In genomic region chr15:82955286-82955685, GRCm38 (mm10) we compare ENCODE assay signal across 24 mouse cellular contexts. TPM values are rescaled to one million over a fixed set of nuclear protein-coding genes. Genes with fewer than 3 reads are reported as not detected.
DNase-seq lines count a peak whose midpoint lies in the region; ATAC-seq and TF ChIP-seq lines count a peak whose summit lies in the region.
"Had no signal": no experiment of that assay in that cellular context is flagged by ENCODE, and none has a peak within 500 bp of the region (broad histone marks: within the 10 kb centered on the region; RNA-seq: fewer than 3 reads in every experiment).

No protein-coding gene starts in this region.

- H3K9ac ChIP-seq in lung, postnatal 0 days (replicated peaks; ENCODE audit: low read depth) = no peak overlapping the region
- H3K9ac ChIP-seq: forebrain, embryonic 15.5 days; heart, embryonic 12.5 days; heart, embryonic 15.5 days; hindbrain, embryonic 14.5 days had no signal

- H3K4me1 ChIP-seq in lung, postnatal 0 days (ENCODE audit: insufficient read depth, low read depth, low read length) = no peaks in the 10 kb centered on the region
- H3K4me1 ChIP-seq in lung, adult 2 months (ENCODE audit: control insufficient read depth, insufficient read depth, low read length) = 0 out of 2 replicates have a peak, but pooled peaks cover 2% of the 10 kb centered on the region

- TF ChIP-seq EP300 in lung, postnatal 0 days (IDR thresholded peaks at IDR 0.05) = no peak

- H3K27me3 ChIP-seq in lung, postnatal 0 days (replicated peaks; ENCODE audit: insufficient read depth, low read length) = 0 out of 2 replicates have a peak, but pooled peaks cover under 1% of the 10 kb centered on the region
- H3K27me3 ChIP-seq: forebrain, embryonic 15.5 days had no signal

- no peak overlapping the region for H3K4me3 ChIP-seq in lung, postnatal 0 days (ENCODE audit: low read depth, low read length)
- no peak overlapping the region for H3K4me3 ChIP-seq in lung, adult 2 months (replicated peaks; ENCODE audit: extremely low read depth, low read depth, low read length)
- H3K4me3 ChIP-seq: forebrain, embryonic 10.5 days; forebrain, embryonic 15.5 days; heart, embryonic 12.5 days; heart, embryonic 15.5 days; hindbrain, embryonic 10.5 days had no signal

- TF ChIP-seq POLR2A in lung, adult 2 months (IDR thresholded peaks at IDR 0.05; ENCODE audit: borderline replicate concordance, extremely low read depth, low read depth, low read length) = no peak

- no peak for TF ChIP-seq CTCF in lung, postnatal 0 days (IDR thresholded peaks at IDR 0.05)
- TF ChIP-seq CTCF in lung, adult 2 months (IDR thresholded peaks at IDR 0.05; ENCODE audit: insufficient read depth, low read length) = no peak

- no peak overlapping the region for H3K27ac ChIP-seq in lung, postnatal 0 days (ENCODE audit: low read length)
- H3K27ac ChIP-seq: forebrain, embryonic 10.5 days; forebrain, embryonic 15.5 days; heart, embryonic 15.5 days; hindbrain, embryonic 10.5 days; hindbrain, embryonic 14.5 days; hindbrain, postnatal 0 days had no signal

- DNase-seq in lung, postnatal 0 days (ENCODE audit: low spot score) = peak; percentile 51
- DNase-seq in lung, adult 2 months = no peak
- peak; percentile 61 for DNase-seq in urinary bladder, postnatal 14 days (ENCODE audit: low spot score)
- DNase-seq in urinary bladder, postnatal 36 days (ENCODE audit: low spot score in 2 of 2) = no peak
- DNase-seq in lung, postnatal 4 days = peak; percentile 35 to 47
- DNase-seq: adrenal gland, adult 8-10 months; adrenal gland, postnatal 25 days; cerebellum, adult 18-20 months; cerebellum, adult 9-10 months; cerebellum, postnatal 14 days; gastrocnemius, postnatal 25 days; heart, adult 18-20 months; heart, postnatal 10 days; heart, postnatal 36 days had no signal

- ATAC-seq in lung, postnatal 0 days = peak; percentile 49
- ATAC-seq in megakaryocyte, adult 5-6 weeks (ENCODE audit: poor library complexity, severe bottlenecking) = no peak
- ATAC-seq: activated CD4-positive, CD25-positive, alpha-beta regulatory T cell, adult 4 months; CD4-positive, CD25-positive, alpha-beta regulatory T cell, adult 4 months; forebrain, embryonic 15.5 days; hindbrain, postnatal 0 days had no signal

- H3K4me2 ChIP-seq in lung, postnatal 0 days (replicated peaks; ENCODE audit: low read depth, low read length) = no peak overlapping the region
- H3K4me2 ChIP-seq: forebrain, embryonic 15.5 days; heart, embryonic 12.5 days; heart, embryonic 15.5 days; hindbrain, embryonic 14.5 days had no signal

- no peaks in the 10 kb centered on the region for H3K36me3 ChIP-seq in lung, postnatal 0 days (ENCODE audit: insufficient read depth, low read length)
- H3K36me3 ChIP-seq: forebrain, embryonic 10.5 days; forebrain, embryonic 15.5 days; heart, embryonic 12.5 days; heart, embryonic 15.5 days; hindbrain, embryonic 10.5 days had no signal

- H3K9me3 ChIP-seq in lung, postnatal 0 days (ENCODE audit: low read length) = no peaks in the 10 kb centered on the region
- H3K9me3 ChIP-seq: forebrain, embryonic 10.5 days; forebrain, embryonic 15.5 days; heart, embryonic 12.5 days; heart, embryonic 15.5 days; hindbrain, embryonic 10.5 days had no signal

- WGBS in lung, postnatal 0 days = 56% methylated on average over 8 of the region's 8 CpGs
- 75% methylated on average over 8 of the region's 8 CpGs for WGBS in lung, adult 2 months

RNA-seq across cellular contexts. Expression of gene Tcf20, which starts 32.4 kb away (rescaled TPM):
- polyA plus RNA-seq in lung, postnatal 0 days (2015; fragmentation: Nextera tagmentation; extraction: Ambion mirVana) = 6.1 and 7.3 TPM in 2 replicates
- 12.6 and 16.8 TPM in 2 replicates for polyA plus RNA-seq in lung, adult 2 months (2012; rRNA removed)
- total RNA-seq in megakaryocyte, adult 5-6 weeks (2015) = 40.7 and 46.5 TPM in 2 replicates
- total RNA-seq in megakaryocyte, adult 5-6 weeks (2017) = 75.9 and 85.2 TPM in 2 replicates

Comparison
In these comparisons a context has a peak if more than half of its experiments do, and no peak if none do; other contexts are left out.
1. DNase-seq: peak in lung, postnatal 0 days (single experiment), urinary bladder, postnatal 14 days (single experiment) and lung, postnatal 4 days (2 of 2); none in lung, adult 2 months (single experiment) and urinary bladder, postnatal 36 days (0 of 2).